Mouse (Mus musculus) thymus, postnatal 0 days (tissue): ENCODE results near the gene Mmel1. TPM values are rescaled to one million over a fixed set of nuclear protein-coding genes. Genes with fewer than 3 reads are reported as not detected.
A peak's percentile ranks its signal among the peaks of the same experiment; 100 is the strongest.

Experiments
- DNase-seq: peaks from one replicate; pipeline ENCODE4 v3.0.0-alpha.2; 2015; ENCODE audit warnings: low spot score
- polyA plus RNA-seq: library from polyadenylated mRNA; unstranded; fragments of >200 nt; fragmentation: Nextera tagmentation; extraction: Ambion mirVana; gene quantifications from 2 replicates; pipeline ENCODE4 v1.2.1, GENCODE M21; 2015

The Mmel1 gene
- polyA plus RNA-seq, 1 experiment from 2014 or later, result 0.22 TPM

DNA sequence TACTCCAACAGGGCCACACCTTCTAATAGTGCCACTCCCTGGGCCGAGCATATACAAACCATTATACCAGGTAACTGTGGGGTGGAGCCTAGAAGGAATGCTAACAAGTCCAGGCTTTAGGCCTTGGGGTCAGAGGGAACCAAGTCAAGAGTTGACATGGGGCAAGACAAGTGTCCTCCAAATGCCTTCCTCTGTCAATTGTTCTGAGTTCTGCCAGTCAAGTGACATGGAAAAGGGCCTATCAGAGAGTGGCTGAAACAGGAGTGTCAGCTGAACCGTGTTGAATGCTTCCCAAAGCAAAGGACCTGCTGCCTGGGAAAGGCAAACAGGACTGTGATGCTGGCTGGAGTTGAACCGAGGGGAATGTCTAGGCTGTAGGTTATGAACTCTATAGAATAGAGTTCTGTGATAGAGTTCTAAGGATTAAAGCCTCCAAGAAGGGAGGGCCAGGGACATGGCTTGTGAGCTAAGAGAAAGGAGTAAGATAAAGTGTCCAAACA lies 5.9 kb upstream of the Mmel1 start:
- DNase-seq, result no peak

DNA sequence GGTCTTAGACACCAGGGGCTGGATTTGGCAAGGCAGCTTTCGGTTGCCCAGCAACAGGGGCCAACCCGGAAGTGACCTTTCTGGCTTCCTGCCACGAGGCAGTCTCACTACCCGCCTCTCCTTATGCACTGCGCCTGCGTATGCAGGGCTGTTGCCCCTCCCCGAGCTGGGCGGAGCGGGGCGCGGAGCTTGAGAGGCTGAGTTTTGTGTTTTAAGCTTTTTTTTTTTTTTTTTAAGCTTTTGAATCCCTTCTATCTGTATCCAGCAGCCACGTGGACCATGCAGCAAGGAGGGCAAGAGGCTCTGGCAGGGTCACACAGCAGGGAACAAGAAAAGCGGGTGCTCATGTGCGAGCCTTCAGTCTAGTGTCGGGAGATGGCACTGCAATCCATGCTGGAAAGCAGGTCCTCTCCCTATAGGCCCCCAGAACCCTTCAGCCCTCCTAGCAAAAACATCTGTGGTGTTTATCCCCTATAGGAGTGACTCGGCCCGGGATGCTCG lies 5.1 kb upstream of the Mmel1 start:
- peak; percentile 91 for DNase-seq

DNA sequence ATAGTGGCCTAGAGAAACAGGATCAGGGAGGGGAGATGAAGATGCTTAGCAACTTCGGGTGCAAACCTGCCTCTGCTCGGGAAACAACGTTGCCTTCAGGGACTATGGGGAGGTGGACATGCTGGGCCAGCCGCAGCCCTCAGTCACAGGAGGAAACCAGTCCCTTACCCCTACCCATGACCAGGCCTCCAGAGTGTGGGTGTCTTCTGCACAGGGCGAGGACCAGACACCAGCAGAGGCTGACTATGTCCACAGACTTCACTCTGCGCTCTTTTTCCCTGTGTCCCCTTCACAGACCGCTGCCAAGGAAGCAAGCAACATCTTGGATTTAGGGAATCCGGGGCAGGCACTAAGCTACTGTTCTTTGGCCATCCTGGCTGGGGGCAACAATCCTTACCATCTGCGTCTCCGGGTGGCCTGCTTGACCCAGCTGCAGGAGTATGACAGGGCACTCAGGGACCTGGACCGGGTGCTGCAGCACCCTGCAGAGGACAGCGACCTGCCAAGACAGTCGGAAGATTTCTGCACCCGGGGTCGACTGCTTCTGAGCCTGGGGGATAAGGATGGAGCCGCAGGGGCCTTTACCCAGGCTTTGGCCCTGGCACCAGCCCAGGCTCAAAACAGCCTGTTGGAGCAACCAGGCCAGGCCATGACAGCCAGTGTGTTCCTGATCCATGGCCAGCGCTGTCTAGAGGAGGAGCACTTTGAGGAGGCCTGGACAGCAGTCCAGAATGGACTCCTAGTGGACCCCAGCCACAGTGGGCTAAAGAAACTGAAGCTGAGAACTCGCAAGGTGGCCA lies 4.2 kb upstream of the Mmel1 start:
- DNase-seq, result no peak

DNA sequence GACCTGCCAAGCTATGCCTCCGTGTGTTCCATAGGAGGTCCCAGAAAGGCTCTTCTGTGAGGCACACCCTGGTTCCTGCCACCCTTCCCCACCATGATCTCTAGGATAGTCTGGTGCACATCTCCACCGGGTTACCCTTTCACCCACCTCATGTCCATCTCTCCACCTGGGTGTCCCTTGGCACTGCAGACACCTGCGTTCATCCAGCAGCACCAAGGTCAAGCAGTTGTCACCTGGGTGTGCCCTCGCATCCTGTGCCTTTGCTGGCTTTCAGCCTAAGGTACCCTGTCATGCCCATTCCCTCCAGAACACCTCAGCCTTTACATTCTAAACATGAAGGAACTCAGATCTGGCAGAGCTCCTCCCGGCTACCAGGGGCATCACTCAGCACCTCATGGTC lies 3.0 kb upstream of the Mmel1 start:
- DNase-seq, result no peak

DNA sequence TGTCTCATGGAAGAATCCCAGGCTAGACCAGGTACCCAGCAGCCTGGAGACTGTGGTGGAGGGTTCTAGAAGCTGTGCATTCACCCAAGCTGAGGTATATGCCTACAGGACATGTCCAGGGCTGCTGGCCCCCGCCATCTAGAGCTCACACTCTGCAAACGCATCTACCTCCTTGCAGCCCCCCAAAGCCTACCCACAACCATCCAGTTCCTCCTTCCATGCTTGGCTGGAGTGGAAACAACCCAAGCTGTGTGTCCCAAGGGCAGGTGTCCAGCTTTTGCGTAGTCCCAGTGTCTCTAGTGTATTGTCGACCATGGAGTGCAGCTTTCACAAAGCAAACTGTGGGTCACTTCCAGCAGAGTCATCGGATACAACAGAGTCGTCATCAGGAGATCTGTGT lies 2.1 kb upstream of the Mmel1 start:
- no peak for DNase-seq

DNA sequence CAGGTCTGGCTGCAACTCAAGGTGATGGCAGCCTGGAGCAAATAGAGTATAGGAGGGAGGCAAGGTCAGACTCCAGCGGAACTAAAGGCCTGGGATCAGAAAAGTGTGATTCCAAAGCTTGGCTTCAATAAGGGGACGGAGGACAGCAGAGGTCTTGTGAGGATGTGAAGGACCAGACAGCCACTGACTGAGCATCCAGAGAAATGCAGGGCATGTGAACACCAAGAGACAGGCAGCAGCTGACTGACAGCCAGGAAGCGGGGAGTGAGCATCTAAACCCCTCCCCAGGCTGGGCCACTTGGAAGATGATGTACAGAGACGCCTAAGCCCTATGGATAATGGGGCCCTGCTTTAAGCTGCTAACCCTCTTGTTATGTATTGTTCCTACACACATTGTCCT lies 1.3 kb downstream of the Mmel1 start:
- DNase-seq, result no peak

DNA sequence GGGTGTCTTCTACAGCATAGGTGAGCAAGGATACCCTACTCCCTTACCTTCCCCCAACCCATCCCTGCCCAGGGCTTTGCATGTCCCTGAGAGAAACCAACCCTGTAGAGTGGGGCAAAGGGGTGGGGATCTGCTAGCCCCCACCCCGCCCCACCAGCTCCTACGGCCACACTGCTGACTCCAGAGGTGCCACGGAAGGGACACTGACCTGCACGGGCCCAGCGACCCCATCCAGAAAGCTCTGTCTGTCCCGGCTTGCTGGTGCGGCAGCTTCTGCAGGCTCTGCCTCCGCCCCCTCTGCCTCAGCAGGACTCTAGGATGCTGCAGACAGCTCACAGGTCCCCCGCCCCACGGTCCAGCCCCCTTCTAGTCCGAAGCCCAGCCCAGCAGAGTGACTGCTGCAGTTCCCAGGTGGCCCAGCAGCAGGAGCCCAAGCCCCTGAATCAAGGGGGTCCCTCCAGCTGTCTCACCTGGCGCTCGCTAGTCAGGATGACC lies 2.4 kb downstream of the Mmel1 start:
- DNase-seq, result peak; percentile 12

DNA sequence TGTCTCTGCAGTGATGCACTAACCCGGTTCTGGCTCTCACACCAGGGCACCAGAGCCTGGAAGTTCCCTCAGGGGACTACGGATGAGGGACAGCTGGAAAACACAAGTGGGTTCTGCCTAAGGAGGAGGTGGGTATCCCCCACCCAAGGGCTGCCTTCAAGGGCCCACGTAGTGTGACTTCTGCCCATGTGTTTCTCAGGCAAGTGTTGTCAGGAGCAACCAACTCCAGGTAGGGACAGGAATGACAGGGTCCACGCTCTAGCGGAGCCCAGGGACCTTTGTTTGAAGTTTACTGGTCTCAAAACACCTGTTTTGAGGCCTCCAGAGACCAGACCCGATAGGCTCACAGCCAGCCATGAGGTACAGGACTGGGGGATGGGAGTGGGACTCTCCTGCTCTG lies 3.8 kb downstream of the Mmel1 start:
- DNase-seq, result no peak

DNA sequence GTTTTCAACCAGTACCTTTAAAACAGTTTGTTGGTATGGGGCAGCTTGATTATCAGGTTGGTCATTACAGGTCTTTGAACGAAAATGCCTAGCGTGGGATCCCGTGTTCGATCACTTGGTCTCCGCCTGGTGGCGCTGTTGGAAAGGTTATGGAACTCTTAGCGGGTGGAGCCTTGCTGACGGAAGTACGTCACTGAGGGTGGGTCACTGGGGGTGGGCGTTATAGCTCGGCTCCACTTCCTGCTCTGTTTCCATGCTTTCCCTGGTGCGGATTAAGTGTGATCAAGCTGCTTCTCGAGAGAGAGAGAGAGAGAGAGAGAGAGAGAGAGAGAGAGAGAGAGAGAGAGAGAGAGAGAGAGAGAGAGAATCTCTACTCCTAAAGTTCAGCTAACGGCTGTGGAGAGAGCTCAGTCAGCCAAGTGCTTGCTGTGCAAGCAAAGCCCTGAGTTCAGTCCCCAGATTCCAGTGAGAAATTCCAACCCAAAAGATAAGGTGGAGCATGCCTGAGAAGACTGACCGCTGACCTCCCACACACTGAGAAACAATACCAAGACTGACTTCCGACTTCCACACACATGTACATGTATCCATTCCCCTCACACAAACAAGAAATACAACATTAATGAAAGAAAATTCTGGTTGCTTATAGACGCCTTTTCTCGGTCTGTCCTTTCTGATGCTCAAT lies 8.6 kb downstream of the Mmel1 start:
- DNase-seq, result peak; percentile 94

DNA sequence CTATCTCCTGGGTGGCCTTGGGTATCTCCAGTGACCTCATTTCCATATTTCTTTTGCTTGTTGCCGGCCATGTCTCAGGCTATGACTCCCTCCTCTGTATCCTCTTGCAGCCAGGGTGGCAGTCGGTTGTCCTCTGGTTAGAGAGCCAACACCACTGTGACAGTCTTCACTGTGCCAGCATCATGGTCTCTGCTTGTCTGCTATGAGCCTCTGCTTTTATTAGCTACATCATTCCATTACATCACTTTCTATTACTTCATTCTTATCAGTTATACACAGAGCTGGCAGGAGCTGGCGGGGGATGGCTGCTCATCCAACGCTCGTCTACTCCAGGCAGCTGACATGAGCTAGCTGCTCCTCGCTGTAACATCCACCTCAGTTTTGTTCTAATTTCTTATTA lies 11.3 kb downstream of the Mmel1 start:
- DNase-seq, result no peak

DNA sequence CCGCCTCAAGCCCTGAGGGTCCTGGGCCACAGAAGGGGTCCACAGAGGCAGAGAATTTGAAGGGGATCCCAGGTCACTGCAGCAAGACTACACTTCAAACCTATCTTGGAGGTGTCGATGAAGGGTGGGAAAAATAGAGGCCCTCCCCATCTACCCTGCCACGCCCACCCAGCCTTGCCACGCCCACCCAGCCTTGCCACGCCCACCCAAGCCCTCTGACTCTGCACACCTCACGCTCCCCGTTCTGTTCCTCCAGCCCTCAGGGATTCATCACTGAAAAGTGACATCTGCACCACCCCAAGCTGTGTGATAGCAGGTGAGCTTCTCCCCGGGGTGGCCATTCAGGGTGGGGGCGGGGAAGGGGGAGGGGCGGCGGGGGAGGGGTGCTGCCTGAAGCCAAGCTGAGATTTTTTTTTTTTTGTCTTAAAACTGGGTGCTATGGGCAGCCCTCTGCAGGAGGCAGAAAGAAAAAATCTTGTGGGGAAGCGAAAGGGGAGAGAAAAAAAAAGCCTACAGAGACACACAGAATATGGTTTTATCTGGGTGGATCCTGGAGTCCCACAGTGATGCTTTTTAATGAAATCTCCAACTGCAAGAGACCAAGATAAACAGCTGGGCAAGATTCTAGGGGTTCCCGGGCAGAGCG lies 12.8 kb downstream of the Mmel1 start:
- no peak for DNase-seq

DNA sequence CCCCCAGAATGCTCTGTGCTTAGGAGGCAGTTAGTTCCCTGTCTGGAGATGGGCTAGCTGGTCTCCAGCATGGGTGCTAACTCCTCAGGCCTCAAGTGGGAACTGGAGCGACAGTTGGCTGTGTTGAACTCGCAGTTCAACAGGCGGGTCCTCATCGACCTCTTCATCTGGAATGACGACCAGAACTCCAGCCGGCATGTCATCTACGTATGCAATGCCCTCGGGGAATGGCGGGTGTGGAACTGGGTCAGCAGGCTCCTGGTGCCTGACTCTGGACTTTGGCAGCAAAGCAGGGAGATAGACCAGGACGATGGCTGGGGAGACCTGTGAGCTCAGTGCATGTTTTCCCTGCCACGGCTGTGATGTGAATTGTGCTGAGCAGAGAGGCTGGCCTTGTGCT lies 16.0 kb downstream of the Mmel1 start:
- DNase-seq, result no peak

DNA sequence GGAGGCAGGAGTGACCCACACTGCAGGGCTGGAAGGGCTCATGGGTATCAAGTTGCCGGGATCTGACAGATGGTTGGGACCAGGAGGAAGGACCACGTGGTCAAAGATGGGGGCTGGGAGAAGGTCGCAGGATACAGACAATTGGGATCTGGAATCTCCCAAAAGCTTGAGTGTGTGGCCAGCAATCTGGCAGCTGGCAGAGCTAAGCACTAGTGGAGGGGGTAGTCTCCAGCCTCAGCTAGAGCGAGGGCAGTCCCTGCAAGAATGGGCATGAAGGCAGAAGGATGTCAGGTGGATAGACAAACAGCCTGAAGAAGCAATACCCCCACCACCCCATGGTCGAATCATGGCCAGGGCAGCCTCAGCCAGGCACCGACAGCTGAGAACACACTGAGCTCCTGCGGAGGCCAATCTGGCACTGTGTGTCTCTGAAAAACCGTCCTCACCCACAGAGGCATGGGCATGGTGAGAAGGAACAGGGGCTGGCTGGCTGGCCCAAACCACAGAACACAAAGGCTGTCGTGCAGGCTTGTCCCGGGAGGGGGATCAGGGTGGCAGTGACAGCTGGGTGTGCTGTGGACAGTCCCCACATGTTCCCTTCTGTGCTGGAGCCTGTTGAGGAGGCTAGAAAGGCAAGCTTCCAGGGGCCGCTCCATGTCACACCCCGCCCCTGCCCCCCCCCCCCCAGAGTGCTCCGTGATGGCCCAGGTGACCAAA lies 17.6 kb downstream of the Mmel1 start:
- no peak for DNase-seq

DNA sequence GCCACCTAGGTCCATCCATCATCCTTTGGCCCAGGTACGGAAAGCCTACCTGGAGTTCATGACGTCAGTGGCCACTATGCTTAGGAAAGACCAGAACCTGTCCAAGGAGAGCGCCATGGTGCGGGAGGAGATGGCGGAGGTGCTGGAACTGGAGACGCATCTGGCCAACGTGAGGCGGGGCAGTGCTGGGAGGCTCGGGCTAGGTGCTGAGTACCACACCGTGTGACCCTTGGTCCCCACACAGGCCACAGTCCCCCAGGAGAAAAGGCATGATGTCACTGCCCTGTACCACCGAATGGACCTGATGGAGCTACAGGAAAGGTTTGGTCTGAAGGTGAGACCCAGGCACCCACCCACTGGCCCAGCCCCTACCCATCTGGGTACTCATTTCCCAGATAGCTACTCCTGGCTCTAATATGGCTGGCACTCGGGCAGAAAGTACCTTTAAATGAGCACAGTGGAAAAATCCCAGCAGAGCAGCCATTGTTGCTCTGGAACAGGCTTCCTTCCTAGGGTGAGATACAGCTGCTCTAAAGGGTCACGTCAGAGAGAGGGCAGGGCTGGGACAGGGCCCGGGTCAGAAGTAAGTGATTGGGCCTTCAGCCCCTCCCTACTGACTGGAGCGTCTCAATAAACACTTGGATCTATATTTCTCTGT lies 18.3 kb downstream of the Mmel1 start:
- DNase-seq, result no peak

DNA sequence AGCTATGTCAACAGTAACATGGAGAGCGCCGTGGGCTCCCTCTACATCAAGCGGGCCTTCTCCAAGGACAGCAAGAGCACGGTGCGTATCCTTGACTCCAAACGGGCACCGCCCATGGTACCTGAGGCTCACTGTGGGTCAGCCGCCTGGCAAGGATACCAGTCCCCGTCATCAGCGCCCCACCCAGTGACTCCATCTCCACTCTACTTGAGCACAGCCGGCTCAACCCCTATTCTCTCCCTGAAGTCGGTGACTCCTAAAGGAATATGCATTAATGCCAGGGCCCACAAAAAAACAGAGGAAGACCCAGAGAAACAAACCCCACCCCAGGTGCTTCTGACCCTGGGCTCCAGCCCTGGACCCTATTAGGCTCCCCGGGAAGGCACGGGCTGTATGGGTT lies 21.5 kb downstream of the Mmel1 start:
- no peak for DNase-seq

DNA sequence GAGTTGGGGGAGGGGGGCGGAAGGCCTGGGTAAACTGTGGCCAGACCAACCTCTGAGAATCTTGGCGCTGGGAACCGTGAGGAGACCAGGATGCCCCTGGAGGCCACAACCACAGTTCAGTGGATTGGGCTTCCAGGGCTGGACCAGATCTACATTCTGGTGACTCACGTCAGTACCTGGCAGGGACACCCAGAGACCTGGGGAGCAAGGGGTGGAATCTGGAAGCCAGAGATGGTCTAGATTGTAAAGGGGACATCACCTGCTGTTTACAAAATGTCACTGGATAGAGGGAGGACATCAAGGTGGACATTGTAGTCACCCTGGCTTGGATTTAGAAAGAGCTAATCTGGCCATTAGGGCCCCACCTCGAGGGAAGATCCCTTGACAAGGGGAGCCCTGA lies 26.2 kb downstream of the Mmel1 start:
- no peak for DNase-seq

DNA sequence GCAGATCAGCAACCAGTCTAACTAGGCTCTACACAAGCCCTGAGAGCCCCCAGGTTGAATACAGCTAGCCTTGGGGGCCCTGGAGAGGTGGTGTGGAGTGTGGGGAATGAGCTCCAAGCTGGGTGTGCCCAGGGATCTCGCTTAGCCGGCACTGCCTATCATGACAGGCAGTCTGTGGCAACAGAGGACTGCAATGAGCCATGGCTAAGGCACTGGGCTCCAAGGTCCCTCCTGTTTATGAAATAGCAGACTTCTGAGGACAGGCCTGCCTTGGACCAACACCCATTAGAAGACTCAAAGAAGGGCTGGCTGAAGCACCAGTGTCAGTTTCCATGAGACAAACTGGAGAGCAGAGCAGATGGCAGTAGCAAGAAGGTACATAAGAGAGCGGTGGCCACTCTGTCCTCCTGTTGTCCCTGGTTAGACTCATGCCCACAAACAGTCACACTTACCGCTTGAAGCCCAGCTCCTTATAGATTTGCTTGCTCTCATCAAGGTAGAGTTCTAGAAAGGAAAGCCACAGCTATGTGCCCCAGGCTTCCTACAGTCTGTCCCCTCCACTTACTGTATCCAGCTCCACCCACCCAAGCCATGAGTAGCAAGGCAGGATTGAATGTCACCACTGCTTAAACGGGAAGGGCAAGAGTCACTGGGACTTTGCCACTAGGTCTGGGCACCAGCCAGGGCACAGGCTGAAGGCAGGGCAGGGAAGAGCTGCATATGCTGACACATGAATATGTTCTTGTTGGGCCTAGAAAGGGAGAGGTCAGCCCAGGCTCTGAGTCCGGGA lies 28.5 kb downstream of the Mmel1 start:
- DNase-seq, result no peak

DNA sequence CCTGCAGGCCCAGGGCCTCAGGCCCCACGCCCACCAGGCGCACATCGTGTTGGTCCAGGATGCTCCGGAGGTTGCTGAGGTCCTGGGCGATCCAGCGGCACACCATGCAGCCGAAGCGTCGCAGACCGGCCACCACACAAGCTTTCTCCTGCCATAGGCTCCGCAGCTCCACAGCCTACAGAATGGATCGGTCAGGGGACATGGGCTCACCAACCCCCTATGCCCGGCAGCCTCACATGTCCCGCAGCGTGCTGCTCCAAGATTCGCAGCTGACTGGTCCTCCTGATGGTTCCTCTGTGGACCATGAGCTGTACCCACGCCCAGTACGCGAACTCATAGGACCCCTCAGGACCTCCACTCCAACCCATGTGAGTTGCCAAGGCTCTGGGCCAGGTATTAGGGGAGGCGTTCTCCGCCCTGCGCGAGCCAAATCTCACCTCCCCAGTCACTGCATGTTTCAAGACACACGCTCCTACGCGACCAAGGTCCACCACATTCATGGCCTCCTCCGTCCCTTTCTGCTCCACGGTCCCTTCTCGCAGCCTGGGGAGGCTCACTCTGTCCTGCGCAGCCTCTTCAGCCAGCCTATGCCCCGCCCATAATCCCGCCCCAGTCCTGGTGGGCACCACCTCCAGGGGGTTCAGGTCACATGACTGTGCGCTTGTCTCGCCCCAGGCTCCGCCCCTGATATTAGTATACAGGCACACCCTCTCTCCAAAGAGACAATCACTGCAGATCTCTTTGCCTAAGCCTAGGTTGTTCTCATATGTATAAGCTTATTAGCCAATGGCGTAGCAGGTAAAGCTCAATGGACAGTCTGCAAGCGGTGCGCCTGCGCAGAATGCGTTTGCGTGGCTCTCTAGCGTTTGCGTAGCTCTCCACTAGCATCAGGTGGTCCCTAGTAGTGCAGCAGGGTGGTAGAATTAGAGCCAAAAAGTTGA lies 29.4 kb downstream of the Mmel1 start, which contains the start of gene Fam213b:
Gene Fam213b (minus strand): TSS at position 630 of the 941 bp plus-strand sequence.
- peak; percentile 79 for DNase-seq

DNA sequence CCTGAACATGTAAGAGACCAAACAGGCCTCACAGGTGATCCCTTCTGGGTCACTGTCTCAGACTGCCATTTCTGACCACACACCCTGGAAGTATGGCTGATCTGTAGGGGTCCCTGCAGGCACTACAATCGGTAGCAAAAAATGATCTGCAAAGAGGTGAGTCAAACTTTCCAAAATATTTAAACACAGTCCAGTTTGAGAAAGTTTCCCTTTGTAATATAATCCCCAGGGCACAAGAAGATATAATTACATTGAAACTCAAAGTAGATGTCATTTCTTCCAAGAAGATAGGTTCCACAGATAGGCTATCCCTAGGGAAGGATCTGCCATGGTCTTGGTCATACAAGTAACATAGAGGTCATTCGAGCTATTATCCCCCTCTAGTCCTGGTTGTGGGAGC lies 33.0 kb downstream of the Mmel1 start:
- DNase-seq, result no peak
